Mouse (Mus musculus) liver, embryonic 14.5 days (tissue): ENCODE data around the gene Jph3.

ENCODE experiments used
- CTCF ChIP-seq: IDR thresholded peaks from 2 replicates; pipeline ENCODE4 v1.5.1; 2016; ENCODE audit warnings: antibody characterized with exemption, low read depth, control low read depth
- EP300 ChIP-seq: IDR thresholded peaks from 2 replicates; pipeline ENCODE4 v1.6.1; 2016; ENCODE audit warnings: antibody characterized with exemption, low read depth

GRCm38 (mm10) chr8:121758470-121758869 lies 29.0 kb downstream of the Jph3 start:
- TF ChIP-seq CTCF (no peak), EP300 (no peak)
